Mouse (Mus musculus) olfactory bulb, adult 2 months (tissue): Measurements from ENCODE around the gene Hoxc8.

Experiments used
- CTCF ChIP-seq: fragments of 200-500 bp; IDR thresholded peaks from 2 replicates; pipeline ENCODE4 v1.5.1; 2012; ENCODE audit warnings: low read depth, mild to moderate bottlenecking, low read length, moderate library complexity; ENCODE audit not compliant: insufficient read depth
- POLR2A ChIP-seq: fragments of 200-500 bp; IDR thresholded peaks from 2 replicates; pipeline ENCODE4 v1.6.1; 2012; ENCODE audit warnings: mild to moderate bottlenecking, low read depth, low read length, moderate library complexity; ENCODE audit not compliant: insufficient read depth

DNA sequence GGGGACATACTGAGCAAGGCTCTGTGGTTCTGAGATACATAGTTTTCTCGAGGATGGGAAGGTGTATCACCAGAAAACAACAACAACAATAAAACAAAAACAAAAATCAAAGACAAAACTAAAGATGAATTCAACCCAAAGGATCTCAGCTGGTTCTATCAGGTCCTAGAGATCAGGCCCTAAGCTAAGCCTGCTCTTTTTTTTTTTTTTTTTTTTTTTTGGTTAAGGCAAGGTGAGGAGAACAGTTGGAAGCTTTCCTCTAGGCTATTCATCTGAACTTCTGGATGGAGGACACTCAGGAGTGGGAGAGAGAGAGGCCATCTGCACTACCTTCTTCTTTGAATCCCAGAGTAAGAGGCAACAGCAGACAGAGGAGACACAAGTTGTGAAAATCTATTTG is 47.2 kb downstream of the Hoxc8 start:
- TF ChIP-seq CTCF (no peak), POLR2A (no peak)
